Mouse (Mus musculus) gastrocnemius, postnatal 25 days (tissue): ENCODE results near the gene Zglp1. TPM values are rescaled to one million over a fixed set of nuclear protein-coding genes. Genes with fewer than 3 reads are reported as not detected.

Experiments used
- DNase-seq: peaks from one replicate; pipeline ENCODE4 v3.0.0; 2022
- long read RNA-seq, 2 experiments: library from polyadenylated mRNA; stranded (forward); transcript quantifications; one replicate each; pipeline ENCODE4 v2.0.0; 2021
- total RNA-seq, 2 experiments: library from RNA; stranded (reverse); gene quantifications; 1 replicate in 1 of 2; 2 replicates in 1 of 2; pipeline ENCODE4 v1.2.3; 2021

Gene Zglp1
- not detected for total RNA-seq
- long read RNA-seq, experiment 1, result 0 reads
- long read RNA-seq, experiment 2, result 0 reads

GRCm38 (mm10) chr9:21067006-21067684 is at the start of gene Zglp1:
Gene Zglp1, minus strand, starts transcription at chr9:21067093.
- no peak for DNase-seq

GRCm38 (mm10) chr9:21115105-21115504 is 48.2 kb upstream of the Zglp1 start:
- DNase-seq, result no peak

GRCm38 (mm10) chr9:21114190-21114589 is 47.3 kb upstream of the Zglp1 start:
- DNase-seq, result no peak

GRCm38 (mm10) chr9:21113751-21114150 is 46.9 kb upstream of the Zglp1 start:
- no peak for DNase-seq

GRCm38 (mm10) chr9:21107607-21108237 is 40.8 kb upstream of the Zglp1 start:
- no peak for DNase-seq

- no peak for DNase-seq
Measured at GRCm38 (mm10) chr9:21105760-21106564, 39.1 kb upstream of the Zglp1 start.

- no peak for DNase-seq
Measured at GRCm38 (mm10) chr9:21104814-21105213, 37.9 kb upstream of the Zglp1 start.

GRCm38 (mm10) chr9:21102076-21102475 is 35.2 kb upstream of the Zglp1 start:
- no peak for DNase-seq

GRCm38 (mm10) chr9:21100447-21101161 is 33.7 kb upstream of the Zglp1 start:
- no peak for DNase-seq

- no peak for DNase-seq
Measured at GRCm38 (mm10) chr9:21097793-21098192, 30.9 kb upstream of the Zglp1 start.

GRCm38 (mm10) chr9:21095958-21096357 is 29.1 kb upstream of the Zglp1 start:
- DNase-seq, result no peak

- no peak for DNase-seq
Measured at GRCm38 (mm10) chr9:21093423-21093822, 26.5 kb upstream of the Zglp1 start.

- peak; percentile 98 for DNase-seq
Measured at GRCm38 (mm10) chr9:21091707-21092320, 24.9 kb upstream of the Zglp1 start, which contains the start of the genes Gm38431 and Raver1. Gene Gm38431, minus strand, starts transcription at chr9:21091997. Gene Raver1, minus strand, starts transcription at chr9:21092008.

GRCm38 (mm10) chr9:21090972-21091706 is 24.2 kb upstream of the Zglp1 start:
- DNase-seq, result no peak

GRCm38 (mm10) chr9:21090537-21090936 is 23.6 kb upstream of the Zglp1 start:
- no peak for DNase-seq

- no peak for DNase-seq
Measured at GRCm38 (mm10) chr9:21083324-21083723, 16.4 kb upstream of the Zglp1 start.

- no peak for DNase-seq
Measured at GRCm38 (mm10) chr9:21081127-21081526, 14.2 kb upstream of the Zglp1 start.

GRCm38 (mm10) chr9:21075625-21076024 is 8.7 kb upstream of the Zglp1 start:
- no peak for DNase-seq

- no peak for DNase-seq
Measured at GRCm38 (mm10) chr9:21074173-21074572, 7.3 kb upstream of the Zglp1 start.

GRCm38 (mm10) chr9:21073044-21073840 is 6.3 kb upstream of the Zglp1 start, which contains the start of the genes Gm49373 and Fdx1l:
Gene Gm49373, minus strand, starts transcription at chr9:21073096.
Gene Fdx1l, minus strand, starts transcription at chr9:21073614.
- DNase-seq, result peak; percentile 85
